Mouse (Mus musculus) liver, embryonic 16.5 days (tissue): ENCODE results near the gene Fam178b. TPM values are rescaled to one million over a fixed set of nuclear protein-coding genes. Genes with fewer than 3 reads are reported as not detected.
A peak's percentile ranks its signal among the peaks of the same experiment; 100 is the strongest.

Experiments
- ATAC-seq: fragments of 200-750 bp; cut with Nextera tagmentation; 2 replicates; pipeline ENCODE4 v1.8.0; 2017; ENCODE audit warnings: low read depth, mild to moderate bottlenecking, moderate number of reproducible peaks, moderate library complexity
- H3K27ac ChIP-seq: fragments of 300-500 bp; sonication (generic); 2 replicates; pipeline ENCODE4 v1.5.1; 2014; ENCODE audit warnings: mild to moderate bottlenecking, low read length
- H3K27me3 ChIP-seq: fragments of 300-500 bp; sonication (generic); 2 replicates; pipeline ENCODE4 v1.6.1; 2014; ENCODE audit warnings: low read depth, low read length, mixed read lengths; ENCODE audit not compliant: control insufficient read depth, insufficient read depth
- H3K36me3 ChIP-seq: fragments of 300-500 bp; sonication (generic); 2 replicates; pipeline ENCODE4 v1.6.1; 2014; ENCODE audit warnings: mild to moderate bottlenecking; ENCODE audit not compliant: control insufficient read depth, insufficient read depth
- H3K4me1 ChIP-seq: fragments of 300-500 bp; sonication (generic); 2 replicates; pipeline ENCODE4 v1.6.1; 2014; ENCODE audit warnings: low read depth, low read length, mixed read lengths; ENCODE audit not compliant: control insufficient read depth
- H3K4me2 ChIP-seq: fragments of 300-500 bp; sonication (generic); 2 replicates; pipeline ENCODE4 v1.6.1; 2014; ENCODE audit warnings: low read depth, low read length, mixed read lengths
- H3K4me3 ChIP-seq: fragments of 300-500 bp; sonication (generic); 2 replicates; pipeline ENCODE4 v1.5.1; 2014; ENCODE audit warnings: low read depth, mild to moderate bottlenecking, low read length
- H3K9ac ChIP-seq: fragments of 300-500 bp; sonication (generic); 2 replicates; pipeline ENCODE4 v1.6.1; 2014; ENCODE audit warnings: low read depth, low read length
- H3K9me3 ChIP-seq: fragments of 300-500 bp; sonication (generic); replicated peaks from 2 replicates; pipeline ENCODE4 v1.6.1; 2016; ENCODE audit warnings: low read length; ENCODE audit not compliant: control insufficient read depth
- WGBS: fragments of 180-500 bp; shearing (Covaris S2); extraction: QIAGEN DNeasy Blood & Tissue Kit; methylation state at CpG from one replicate; pipeline ENCODE4 v1.1.7; 2014; ENCODE audit not compliant: insufficient replicate concordance; 5-methylcytosine and 5-hydroxymethylcytosine counted together
- polyA plus RNA-seq: library from polyadenylated mRNA; unstranded; fragments of >200 nt; fragmentation: Nextera tagmentation; extraction: Ambion mirVana; gene quantifications from 2 replicates; pipeline ENCODE4 v1.2.1, GENCODE M21; 2015

The Fam178b gene
- polyA plus RNA-seq, 1 experiment from 2014 or later = 0.14 TPM

- no peak overlapping the region for H3K4me2 ChIP-seq
- ATAC-seq = no peak
- H3K27ac ChIP-seq = no peak overlapping the region
- no peak overlapping the region for H3K9ac ChIP-seq
- peaks cover 16% of the 10 kb centered on the region for H3K4me1 ChIP-seq
- WGBS = 51% methylated on average over 6 of the region's 6 CpGs
- no peaks in the 10 kb centered on the region for H3K36me3 ChIP-seq
- H3K4me3 ChIP-seq = no peak overlapping the region
- no peaks in the 10 kb centered on the region for H3K27me3 ChIP-seq
- no peaks in the 10 kb centered on the region for H3K9me3 ChIP-seq
Observed at GRCm38 (mm10) chr1:36576991-36577675, 105.8 kb downstream of the Fam178b start.

- Histone ChIP-seq H3K27ac (no peak overlapping the region), H3K4me3 (no peak overlapping the region), H3K9me3 (no peaks in the 10 kb centered on the region), H3K4me1 (peaks cover 7% of the 10 kb centered on the region), H3K27me3 (no peaks in the 10 kb centered on the region), H3K9ac (no peak overlapping the region), H3K4me2 (no peak overlapping the region), H3K36me3 (no peaks in the 10 kb centered on the region)
- ATAC-seq = no peak
- 45% methylated on average over 6 of the region's 6 CpGs for WGBS
Observed at GRCm38 (mm10) chr1:36575347-36575746, 107.6 kb downstream of the Fam178b start.

DNA sequence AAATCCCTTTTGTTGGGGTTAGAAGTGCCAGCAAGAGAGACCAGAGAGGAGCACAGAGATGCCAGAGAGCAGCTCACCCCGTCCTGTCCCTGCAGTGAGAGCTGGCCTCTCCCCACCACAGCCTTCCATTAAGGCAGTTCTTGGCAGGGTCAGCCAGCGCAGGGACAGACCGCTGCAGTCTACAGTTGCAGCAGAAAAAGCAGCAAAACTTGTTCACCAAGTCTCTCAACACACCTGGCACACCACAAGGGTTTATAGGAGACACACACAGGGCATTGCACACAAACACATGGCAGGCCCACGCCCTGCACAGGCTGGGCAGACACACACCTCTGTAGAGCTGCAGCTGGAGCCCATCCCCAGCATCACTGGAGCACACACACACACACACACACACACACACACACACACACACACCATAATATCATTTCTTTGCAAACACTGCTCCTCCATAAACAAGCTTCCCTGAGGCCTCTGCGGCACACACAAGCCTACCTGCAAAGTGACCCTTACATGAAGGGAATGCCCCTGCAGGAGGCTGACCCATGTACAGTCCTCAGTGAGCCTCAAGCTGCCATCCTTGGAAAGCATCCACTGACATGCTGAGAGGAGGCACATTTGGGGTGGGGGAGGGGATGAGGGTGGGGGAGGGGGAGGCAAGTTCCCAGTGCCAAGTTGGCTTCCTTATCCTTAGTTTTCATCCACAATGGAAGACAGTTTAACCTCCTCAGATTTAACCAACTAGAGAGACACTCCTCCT is 108.6 kb downstream of the Fam178b start:
- Histone ChIP-seq H3K27ac (no peak overlapping the region), H3K9ac (no peak overlapping the region), H3K4me3 (no peak overlapping the region), H3K4me1 (no peaks in the 10 kb centered on the region; the same call in 1 of the 2 replicates), H3K9me3 (no peaks in the 10 kb centered on the region), H3K36me3 (no peaks in the 10 kb centered on the region), H3K27me3 (no peaks in the 10 kb centered on the region), H3K4me2 (no peak overlapping the region)
- 65% methylated on average over 5 of the region's 5 CpGs for WGBS
- no peak for ATAC-seq

DNA sequence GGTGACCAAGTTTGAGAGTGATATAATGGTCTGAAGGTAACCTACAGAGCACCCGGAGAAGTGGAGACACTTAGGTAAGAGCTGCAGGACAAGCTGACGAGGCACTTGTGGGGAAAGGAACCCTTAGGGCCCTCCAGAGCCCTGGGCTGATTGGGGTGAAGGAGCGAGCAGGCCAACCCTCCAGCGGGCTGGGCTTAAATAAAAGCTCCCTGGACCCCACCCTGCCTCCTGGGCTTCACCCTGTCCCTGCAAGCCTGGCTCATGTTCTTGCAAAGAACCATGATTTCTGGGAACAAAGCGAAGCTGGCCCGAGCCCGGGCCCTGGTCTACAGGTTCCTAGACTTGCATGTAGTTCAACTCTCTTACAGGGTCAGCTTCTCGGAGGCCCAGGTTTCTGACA is 109.5 kb downstream of the Fam178b start:
- no peak for ATAC-seq
- Histone ChIP-seq H3K4me1 (no peaks in the 10 kb centered on the region; the same call in 1 of the 2 replicates), H3K9me3 (no peaks in the 10 kb centered on the region), H3K9ac (no peak overlapping the region), H3K27ac (no peak overlapping the region), H3K36me3 (no peaks in the 10 kb centered on the region), H3K4me3 (no peak overlapping the region), H3K27me3 (no peaks in the 10 kb centered on the region), H3K4me2 (no peak overlapping the region)
- 63% methylated on average over 8 of the region's 8 CpGs for WGBS

GRCm38 (mm10) chr1:36572709-36573108 is 110.3 kb downstream of the Fam178b start:
- no peak for ATAC-seq
- no peak overlapping the region for H3K9ac ChIP-seq
- H3K4me2 ChIP-seq = no peak overlapping the region
- no peaks in the 10 kb centered on the region for H3K36me3 ChIP-seq
- no peaks in the 10 kb centered on the region for H3K27me3 ChIP-seq
- H3K4me1 ChIP-seq = no peaks in the 10 kb centered on the region; the same call in 1 of the 2 replicates
- H3K9me3 ChIP-seq = no peaks in the 10 kb centered on the region
- no peak overlapping the region for H3K27ac ChIP-seq
- WGBS = 73% methylated on average over 1 of the region's 1 CpGs
- H3K4me3 ChIP-seq = no peak overlapping the region

GRCm38 (mm10) chr1:36572140-36572700 is 110.8 kb downstream of the Fam178b start:
- no peak overlapping the region for H3K4me3 ChIP-seq
- no peak overlapping the region for H3K27ac ChIP-seq
- ATAC-seq = no peak
- no peaks in the 10 kb centered on the region; the same call in 1 of the 2 replicates for H3K4me1 ChIP-seq
- H3K9ac ChIP-seq = no peak overlapping the region
- H3K36me3 ChIP-seq = no peaks in the 10 kb centered on the region
- no peaks in the 10 kb centered on the region for H3K9me3 ChIP-seq
- 54% methylated on average over 2 of the region's 2 CpGs for WGBS
- no peaks in the 10 kb centered on the region for H3K27me3 ChIP-seq
- H3K4me2 ChIP-seq = no peak overlapping the region

- Histone ChIP-seq H3K9ac (no peak overlapping the region), H3K27ac (no peak overlapping the region)
- WGBS = 27% methylated on average over 6 of the region's 6 CpGs
Observed at GRCm38 (mm10) chr1:36571627-36572026, 111.4 kb downstream of the Fam178b start.

GRCm38 (mm10) chr1:36570320-36570719 is 112.7 kb downstream of the Fam178b start:
- H3K4me1 ChIP-seq = no peaks in the 10 kb centered on the region; the same call in 1 of the 2 replicates
- no peak overlapping the region for H3K4me2 ChIP-seq
- no peaks in the 10 kb centered on the region for H3K9me3 ChIP-seq
- no peaks in the 10 kb centered on the region for H3K36me3 ChIP-seq
- no peaks in the 10 kb centered on the region for H3K27me3 ChIP-seq
- H3K4me3 ChIP-seq = no peak overlapping the region
- 53% methylated on average over 5 of the region's 5 CpGs for WGBS
- no peak overlapping the region for H3K9ac ChIP-seq
- no peak overlapping the region for H3K27ac ChIP-seq
- no peak for ATAC-seq

More at GRCm38 (mm10) chr1:36571627-36572026, 111.4 kb downstream of the Fam178b start:
- Histone ChIP-seq H3K9me3 (no peaks in the 10 kb centered on the region), H3K4me3 (no peak overlapping the region), H3K36me3 (no peaks in the 10 kb centered on the region), H3K27me3 (no peaks in the 10 kb centered on the region), H3K4me1 (no peaks in the 10 kb centered on the region; the same call in 1 of the 2 replicates), H3K4me2 (no peak overlapping the region)
- ATAC-seq = peak; percentile 60
